Mouse (Mus musculus): ENCODE data around the gene Snrpd3.

DNA sequence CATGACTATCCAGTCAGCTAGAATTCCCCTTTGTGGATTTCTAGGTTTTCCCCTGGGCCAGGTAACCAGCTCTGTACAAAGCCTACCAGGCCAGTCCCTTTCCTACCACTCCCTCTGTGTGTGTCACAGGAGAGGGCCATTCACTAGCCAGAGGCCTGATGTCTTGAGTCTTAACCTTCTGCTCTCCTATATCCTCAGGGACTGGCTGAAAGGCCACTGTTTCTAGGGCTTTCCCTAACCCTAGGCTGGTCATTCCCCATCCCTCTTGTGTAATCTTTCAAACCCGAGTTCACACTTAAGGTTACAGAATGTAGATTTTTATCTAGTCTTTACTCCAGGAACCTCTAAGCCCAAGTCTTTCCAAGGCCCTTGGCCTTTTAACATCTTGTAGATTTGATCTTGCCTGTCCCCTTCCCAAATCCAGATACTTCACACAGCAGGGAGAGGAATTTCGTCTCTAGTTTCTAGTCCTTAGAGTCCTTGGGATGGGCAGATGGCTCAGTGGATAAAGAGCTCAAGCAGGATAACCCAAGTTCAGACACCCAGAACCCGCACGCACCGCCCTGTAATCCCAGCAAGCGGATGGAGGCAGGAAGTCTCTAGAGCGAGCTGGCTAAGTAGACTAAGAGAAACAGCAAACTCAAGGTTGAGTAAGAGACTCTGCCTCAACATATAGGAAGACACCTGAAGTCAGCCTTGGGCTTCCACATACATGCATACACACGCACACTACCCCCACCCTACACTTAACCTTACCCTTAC, 3.9 kb upstream of the Snrpd3 start:
- TF ChIP-seq ZC3H11A (IDR thresholded peaks at IDR 0.05; ENCODE audit: borderline replicate concordance, low read depth, low read length), result no peak
- no peak for TF ChIP-seq ZNF384 (IDR thresholded peaks at IDR 0.05; ENCODE audit: low read depth, low read length)
- no peak for TF ChIP-seq HCFC1 (IDR thresholded peaks at IDR 0.05; ENCODE audit: borderline replicate concordance, insufficient read depth, low read length)
- TF ChIP-seq CHD2 (IDR thresholded peaks at IDR 0.05; ENCODE audit: low read depth, low read length), result no peak
- no peak for TF ChIP-seq MAFK (IDR thresholded peaks at IDR 0.05; ENCODE audit: insufficient read depth, low read depth, low read length)
